ENCODE assay signal across 22 mouse cellular contexts in genomic region chr13:37426578-37427336, GRCm38 (mm10).
DNase-seq lines count a peak whose midpoint lies in the region; ATAC-seq and TF ChIP-seq lines count a peak whose summit lies in the region.
"Had no signal": no experiment of that assay in that cellular context is flagged by ENCODE, and none has a peak within 500 bp of the region (broad histone marks: within the 10 kb centered on the region; RNA-seq: fewer than 3 reads in every experiment).

No protein-coding gene starts in this region.

- peak; percentile 23 to 45 for DNase-seq in kidney, adult 8-10 months
- DNase-seq in kidney, postnatal 14 days: no peak
- DNase-seq in lung, adult 2 months: no peak
- DNase-seq in stomach, postnatal 0 days (ENCODE audit: low spot score): no peak
- DNase-seq in c-Kit-positive CD71-positive TER-119-positive erythroid progenitor cells, embryonic 14.5 days (ENCODE audit: low spot score): no peak
- no peak for DNase-seq in spleen, adult 12 weeks (ENCODE audit: low spot score)
- DNase-seq: adrenal gland, postnatal 36 days; B cell, adult 2 months; cerebellum, adult 2 months; gastrocnemius, adult 2 months; heart, adult 18-20 months; heart, postnatal 36 days; right cerebral cortex, postnatal 4 days had no signal

- no peak overlapping the region for H3K9ac ChIP-seq in lung, embryonic 16.5 days (ENCODE audit: low read length)
- no peak overlapping the region for H3K9ac ChIP-seq in kidney, embryonic 16.5 days (replicated peaks; ENCODE audit: low read length)
- no peak overlapping the region for H3K9ac ChIP-seq in stomach, postnatal 0 days (ENCODE audit: low read length)
- H3K9ac ChIP-seq: heart, embryonic 13.5 days; hindbrain, embryonic 14.5 days; limb, embryonic 13.5 days; midbrain, embryonic 13.5 days; neural tube, embryonic 12.5 days had no signal

- H3K4me1 ChIP-seq in lung, embryonic 16.5 days (replicated peaks; ENCODE audit: control insufficient read depth, insufficient read depth, low read length): no peaks in the 10 kb centered on the region
- no peaks in the 10 kb centered on the region for H3K4me1 ChIP-seq in lung, adult 2 months (ENCODE audit: control insufficient read depth, insufficient read depth, low read length)
- no peaks in the 10 kb centered on the region for H3K4me1 ChIP-seq in kidney, embryonic 16.5 days (ENCODE audit: insufficient read depth, low read length)
- no peaks in the 10 kb centered on the region for H3K4me1 ChIP-seq in stomach, postnatal 0 days (replicated peaks; ENCODE audit: control insufficient read depth, insufficient read depth)
- H3K4me1 ChIP-seq: heart, embryonic 13.5 days; midbrain, embryonic 13.5 days; neural tube, embryonic 12.5 days had no signal

- no peak for TF ChIP-seq POLR2A in lung, adult 2 months (IDR thresholded peaks at IDR 0.05; ENCODE audit: borderline replicate concordance, extremely low read depth, low read depth, low read length)

- no peaks in the 10 kb centered on the region for H3K9me3 ChIP-seq in lung, embryonic 16.5 days (ENCODE audit: control insufficient read depth, low read length)
- peaks cover 2% of the 10 kb centered on the region; the same call in 1 of the 2 replicates for H3K9me3 ChIP-seq in kidney, embryonic 16.5 days (ENCODE audit: low read length)
- no peaks in the 10 kb centered on the region for H3K9me3 ChIP-seq in stomach, postnatal 0 days (ENCODE audit: control insufficient read depth, low read length)
- H3K9me3 ChIP-seq: neural tube, embryonic 12.5 days had no signal

- peak overlapping the region; percentile 12; the same call in 1 of the 2 replicates for H3K4me2 ChIP-seq in lung, embryonic 16.5 days (ENCODE audit: low read depth, low read length)
- H3K4me2 ChIP-seq in kidney, embryonic 16.5 days (replicated peaks; ENCODE audit: low read depth, low read length): no peak overlapping the region; the same call in 1 of the 2 replicates
- no peak overlapping the region for H3K4me2 ChIP-seq in stomach, postnatal 0 days (replicated peaks; ENCODE audit: low read depth)
- H3K4me2 ChIP-seq: heart, embryonic 13.5 days; hindbrain, embryonic 14.5 days; limb, embryonic 13.5 days; midbrain, embryonic 13.5 days; neural tube, embryonic 12.5 days had no signal

- no peak for TF ChIP-seq EP300 in stomach, postnatal 0 days (optimal IDR thresholded peaks at IDR 0.05)

- peak; percentile 54 for ATAC-seq in lung, embryonic 16.5 days (ENCODE audit: low read depth)
- no peak; the same call in 1 of the 2 replicates for ATAC-seq in kidney, embryonic 16.5 days (ENCODE audit: low FRiP score, low TSS enrichment)
- ATAC-seq in stomach, postnatal 0 days (ENCODE audit: low FRiP score, low TSS enrichment): peak; percentile 72; the same call in 1 of the 2 replicates
- ATAC-seq: lung, postnatal 0 days; midbrain, embryonic 13.5 days had no signal

- H3K4me3 ChIP-seq in lung, embryonic 16.5 days (ENCODE audit: low read length): no peak overlapping the region
- no peak overlapping the region for H3K4me3 ChIP-seq in lung, adult 2 months (replicated peaks; ENCODE audit: extremely low read depth, low read depth, low read length)
- no peak overlapping the region for H3K4me3 ChIP-seq in kidney, embryonic 16.5 days (ENCODE audit: low read length)
- no peak overlapping the region for H3K4me3 ChIP-seq in stomach, postnatal 0 days (ENCODE audit: low read depth, low read length)
- H3K4me3 ChIP-seq: embryonic facial prominence, embryonic 10.5 days; gastrocnemius, adult 2 months; heart, embryonic 13.5 days; limb, embryonic 13.5 days; midbrain, embryonic 13.5 days; neural tube, embryonic 12.5 days had no signal

- 42% methylated on average over 12 of the region's 12 CpGs for WGBS in lung, embryonic 16.5 days
- WGBS in lung, adult 2 months: 68% methylated on average over 12 of the region's 12 CpGs
- 57% methylated on average over 12 of the region's 12 CpGs for WGBS in kidney, embryonic 16.5 days
- 43% methylated on average over 12 of the region's 12 CpGs for whole genome bisulfite sequencing in stomach, postnatal 0 days

- H3K27ac ChIP-seq in lung, embryonic 16.5 days (ENCODE audit: low read length): no peak overlapping the region
- H3K27ac ChIP-seq in kidney, embryonic 16.5 days (ENCODE audit: low read length): peak overlapping the region; percentile 64; the same call in 1 of the 2 replicates
- no peak overlapping the region for H3K27ac ChIP-seq in stomach, postnatal 0 days (replicated peaks)
- H3K27ac ChIP-seq: embryonic facial prominence, embryonic 10.5 days; gastrocnemius, adult 2 months; heart, embryonic 13.5 days; hindbrain, embryonic 14.5 days; limb, embryonic 13.5 days; midbrain, embryonic 13.5 days; neural tube, embryonic 12.5 days had no signal

- no peaks in the 10 kb centered on the region for H3K36me3 ChIP-seq in lung, embryonic 16.5 days (ENCODE audit: control insufficient read depth, insufficient read depth, low read length)
- no peaks in the 10 kb centered on the region for H3K36me3 ChIP-seq in kidney, embryonic 16.5 days (ENCODE audit: insufficient read depth, low read length)
- H3K36me3 ChIP-seq in stomach, postnatal 0 days (ENCODE audit: control insufficient read depth, insufficient read depth, low read length): no peaks in the 10 kb centered on the region
- H3K36me3 ChIP-seq: embryonic facial prominence, embryonic 10.5 days; heart, embryonic 13.5 days; limb, embryonic 13.5 days; midbrain, embryonic 13.5 days; neural tube, embryonic 12.5 days had no signal

- TF ChIP-seq CTCF in lung, adult 2 months (IDR thresholded peaks at IDR 0.05; ENCODE audit: insufficient read depth, low read length): no peak
- TF ChIP-seq CTCF in stomach, postnatal 0 days (IDR thresholded peaks at IDR 0.05; ENCODE audit: low read depth): no peak

- no peaks in the 10 kb centered on the region for H3K27me3 ChIP-seq in lung, embryonic 16.5 days (ENCODE audit: control insufficient read depth, insufficient read depth, low read depth, low read length)
- H3K27me3 ChIP-seq in kidney, embryonic 16.5 days (ENCODE audit: insufficient read depth, low read length): no peaks in the 10 kb centered on the region
- no peaks in the 10 kb centered on the region for H3K27me3 ChIP-seq in stomach, postnatal 0 days (ENCODE audit: control insufficient read depth, insufficient read depth, low read length)
- H3K27me3 ChIP-seq: heart, embryonic 13.5 days; limb, embryonic 13.5 days; midbrain, embryonic 13.5 days; neural tube, embryonic 12.5 days had no signal

Comparison
In these comparisons a context has a peak if more than half of its experiments do, and no peak if none do; other contexts are left out.
1. DNase-seq: peak in kidney, adult 8-10 months (2 of 2); none in kidney, postnatal 14 days (single experiment), lung, adult 2 months (single experiment), stomach, postnatal 0 days (single experiment), c-Kit-positive CD71-positive TER-119-positive erythroid progenitor cells, embryonic 14.5 days (single experiment) and spleen, adult 12 weeks (single experiment).